Mouse (Mus musculus) lung, embryonic 15.5 days (tissue): ENCODE measurements around the gene Ubiad1. TPM values are rescaled to one million over a fixed set of nuclear protein-coding genes. Genes with fewer than 3 reads are reported as not detected.

ENCODE experiments used
- ATAC-seq: fragments of 200-750 bp; cut with Nextera tagmentation; 2 replicates; pipeline ENCODE4 v1.8.0; 2017; ENCODE audit warnings: moderate number of reproducible peaks, borderline replicate concordance; ENCODE audit not compliant: low FRiP score, low TSS enrichment; ENCODE audit errors: extremely low read depth
- H3K27ac ChIP-seq: fragments of 300-500 bp; sonication (generic); 2 replicates; pipeline ENCODE4 v1.5.1; 2015; ENCODE audit warnings: moderate library complexity, mild to moderate bottlenecking, inconsistent platforms
- H3K27me3 ChIP-seq: fragments of 300-500 bp; sonication (generic); 2 replicates; pipeline ENCODE4 v1.6.1; 2015; ENCODE audit warnings: inconsistent platforms
- H3K36me3 ChIP-seq: fragments of 300-500 bp; sonication (generic); 2 replicates; pipeline ENCODE4 v1.6.1; 2015; ENCODE audit warnings: inconsistent platforms
- H3K4me1 ChIP-seq: fragments of 300-500 bp; sonication (generic); 2 replicates; pipeline ENCODE4 v1.6.1; 2015; ENCODE audit warnings: inconsistent platforms
- H3K4me2 ChIP-seq: fragments of 300-500 bp; sonication (generic); 2 replicates; pipeline ENCODE4 v1.6.1; 2015; ENCODE audit warnings: inconsistent platforms, mild to moderate bottlenecking, moderate library complexity
- H3K4me3 ChIP-seq: fragments of 300-500 bp; sonication (generic); 2 replicates; pipeline ENCODE4 v1.5.1; 2015; ENCODE audit warnings: mild to moderate bottlenecking, inconsistent platforms
- H3K9ac ChIP-seq: fragments of 300-500 bp; sonication (generic); 2 replicates; pipeline ENCODE4 v1.6.1; 2015; ENCODE audit warnings: inconsistent platforms
- H3K9me3 ChIP-seq: fragments of 300-500 bp; sonication (generic); 2 replicates; pipeline ENCODE4 v1.6.1; 2016; ENCODE audit warnings: inconsistent platforms
- WGBS: fragments of 180-500 bp; shearing (Covaris S2); methylation state at CpG from one replicate; pipeline ENCODE4 v1.1.7; 2015; 5-methylcytosine and 5-hydroxymethylcytosine counted together
- polyA plus RNA-seq: library from polyadenylated mRNA; unstranded; fragments of >200 nt; fragmentation: Nextera tagmentation; extraction: Ambion mirVana; gene quantifications from 2 replicates; pipeline ENCODE4 v1.2.1, GENCODE M21; 2015

Ubiad1 gene
- polyA plus RNA-seq, 1 experiment from 2014 or later: 25.5 TPM

DNA sequence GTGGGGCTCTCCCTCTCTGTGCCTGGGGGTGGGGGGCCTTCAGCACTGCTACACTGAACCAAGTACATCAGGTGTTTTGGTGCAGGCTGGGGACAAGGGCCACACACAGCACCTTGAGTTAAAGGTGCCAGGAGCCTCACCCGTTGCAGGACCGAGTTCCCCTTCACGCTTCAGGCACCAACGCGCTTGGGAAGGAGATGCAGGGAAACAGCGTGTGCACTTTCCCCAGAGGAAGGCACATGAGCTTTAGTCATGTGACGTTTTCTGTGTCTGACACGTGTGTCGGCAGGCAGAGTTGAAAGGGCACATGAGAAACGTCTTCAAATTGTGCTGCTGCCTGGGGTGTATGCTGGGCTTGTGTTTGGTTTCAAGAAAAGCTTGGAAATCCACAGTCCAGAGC is 23.8 kb upstream of the Ubiad1 start:
- Histone ChIP-seq H3K27me3 (no peaks in the 10 kb centered on the region), H3K27ac (no peak overlapping the region), H3K36me3 (peaks cover 95% of the 10 kb centered on the region), H3K4me3 (no peak overlapping the region), H3K9ac (no peak overlapping the region), H3K4me2 (no peak overlapping the region), H3K4me1 (no peaks in the 10 kb centered on the region), H3K9me3 (no peaks in the 10 kb centered on the region)
- WGBS: 84% methylated on average over 10 of the region's 10 CpGs
- ATAC-seq: no peak

DNA sequence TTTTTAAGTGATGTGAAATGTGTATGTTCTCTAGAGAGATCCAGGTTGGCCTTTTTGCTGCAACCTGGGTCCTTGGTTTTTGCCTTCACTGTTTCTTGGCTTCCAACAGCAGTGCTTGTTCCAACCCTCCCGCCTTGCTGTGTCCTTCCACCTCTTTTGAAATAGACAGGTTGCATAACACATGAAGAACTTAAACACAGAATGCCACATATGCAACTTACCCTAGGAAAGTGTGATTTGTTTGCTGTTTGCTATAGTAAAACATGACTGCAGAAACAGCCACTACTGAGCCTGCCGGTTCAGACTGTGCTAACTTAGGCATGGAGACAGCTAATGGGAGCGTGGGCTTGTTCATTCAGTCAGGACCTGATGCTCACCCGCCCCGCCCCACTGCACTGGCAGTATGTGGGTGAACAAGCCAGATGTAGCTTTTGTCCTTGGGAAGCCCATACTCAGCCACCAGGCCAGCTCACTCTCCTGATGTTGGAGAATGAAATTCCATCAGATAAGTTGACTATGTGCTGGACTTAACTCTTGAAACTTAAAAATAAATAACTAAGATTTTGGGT is 22.0 kb upstream of the Ubiad1 start:
- no peak overlapping the region for H3K9ac ChIP-seq
- H3K4me3 ChIP-seq: no peak overlapping the region
- no peaks in the 10 kb centered on the region for H3K27me3 ChIP-seq
- WGBS: 90% methylated on average over 5 of the region's 5 CpGs
- H3K36me3 ChIP-seq: peaks cover 93% of the 10 kb centered on the region
- ATAC-seq: no peak
- H3K27ac ChIP-seq: no peak overlapping the region
- no peaks in the 10 kb centered on the region for H3K9me3 ChIP-seq
- no peak overlapping the region for H3K4me2 ChIP-seq
- no peaks in the 10 kb centered on the region for H3K4me1 ChIP-seq

DNA sequence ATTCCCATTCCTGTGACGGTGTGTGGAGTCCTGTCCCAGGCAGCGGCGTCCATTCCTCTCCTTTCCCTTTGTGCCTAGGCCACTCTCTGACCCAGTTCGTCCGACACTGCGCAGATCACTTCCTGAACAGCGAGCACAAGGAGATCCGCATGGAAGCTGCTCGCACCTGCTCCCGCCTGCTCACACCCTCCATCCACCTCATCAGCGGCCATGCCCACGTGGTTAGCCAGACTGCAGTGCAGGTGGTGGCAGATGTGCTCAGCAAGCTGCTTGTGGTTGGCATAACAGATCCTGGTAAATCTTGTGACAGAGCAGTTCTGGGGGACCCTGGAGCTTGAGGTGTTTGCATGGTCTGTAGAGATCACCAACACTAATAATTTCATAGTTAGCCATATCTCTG is 20.3 kb upstream of the Ubiad1 start:
- Histone ChIP-seq H3K27me3 (no peaks in the 10 kb centered on the region), H3K27ac (no peak overlapping the region), H3K36me3 (peaks cover 86% of the 10 kb centered on the region), H3K4me1 (no peaks in the 10 kb centered on the region), H3K9me3 (no peaks in the 10 kb centered on the region), H3K4me2 (no peak overlapping the region), H3K9ac (no peak overlapping the region), H3K4me3 (no peak overlapping the region)
- no peak for ATAC-seq
- 93% methylated on average over 12 of the region's 12 CpGs for WGBS

DNA sequence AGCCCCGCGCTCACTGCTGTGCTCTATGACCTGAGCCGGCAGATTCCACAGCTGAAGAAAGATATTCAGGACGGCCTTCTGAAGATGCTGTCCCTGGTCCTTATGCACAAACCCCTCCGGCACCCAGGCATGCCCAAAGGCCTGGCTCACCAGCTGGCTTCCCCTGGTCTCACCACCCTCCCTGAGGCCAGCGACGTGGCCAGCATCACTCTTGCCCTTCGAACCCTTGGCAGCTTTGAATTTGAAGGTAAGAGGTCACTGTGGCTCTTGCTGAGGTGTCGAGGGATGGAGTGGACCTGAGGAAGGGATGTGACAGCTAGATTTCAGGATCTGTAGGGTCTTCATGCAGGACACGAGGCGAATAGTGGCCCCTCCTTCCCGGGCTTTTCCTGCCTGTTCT is 19.7 kb upstream of the Ubiad1 start:
- Histone ChIP-seq H3K9ac (no peak overlapping the region), H3K9me3 (no peaks in the 10 kb centered on the region), H3K4me1 (no peaks in the 10 kb centered on the region), H3K4me3 (no peak overlapping the region), H3K4me2 (no peak overlapping the region), H3K27ac (no peak overlapping the region), H3K36me3 (peaks cover 86% of the 10 kb centered on the region), H3K27me3 (no peaks in the 10 kb centered on the region)
- no peak for ATAC-seq
- 92% methylated on average over 12 of the region's 12 CpGs for WGBS

DNA sequence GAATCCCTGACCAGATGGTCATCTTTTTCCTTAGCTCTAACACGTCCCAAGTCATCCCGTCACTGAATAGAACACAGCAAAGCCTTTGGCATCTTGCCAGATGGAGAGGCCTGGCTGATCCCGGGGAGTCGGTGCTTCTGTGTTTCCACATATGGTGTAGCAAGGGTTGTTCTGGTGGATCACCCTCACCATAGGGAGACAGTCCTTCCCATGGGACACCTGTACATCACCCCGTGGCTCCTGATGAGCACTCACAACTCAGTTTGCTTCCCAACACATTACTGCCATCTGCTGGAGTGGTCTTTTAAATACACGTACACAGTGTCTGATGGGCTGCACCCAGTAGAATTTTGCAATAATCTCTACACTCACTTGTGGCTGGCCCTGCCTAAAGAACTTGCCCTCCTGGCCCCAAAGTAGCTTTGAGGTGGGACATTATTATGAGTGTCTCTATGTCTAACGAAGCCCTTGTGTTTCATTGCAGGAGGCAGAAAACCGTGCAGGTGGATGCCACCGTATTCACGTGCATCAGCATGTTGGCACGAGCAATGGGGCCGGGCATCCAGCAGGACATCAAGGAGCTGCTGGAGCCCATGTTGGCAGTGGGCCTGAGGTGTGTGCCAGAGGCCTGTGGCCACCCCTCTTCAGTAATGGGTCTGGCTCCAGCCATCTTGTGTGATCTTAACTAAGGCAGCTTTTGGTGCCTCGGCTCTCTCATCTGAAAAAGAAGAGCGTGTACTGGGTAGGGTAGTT is 18.8 kb upstream of the Ubiad1 start:
- Histone ChIP-seq H3K9me3 (no peaks in the 10 kb centered on the region), H3K4me2 (no peak overlapping the region), H3K27me3 (no peaks in the 10 kb centered on the region), H3K4me1 (no peaks in the 10 kb centered on the region), H3K4me3 (no peak overlapping the region), H3K27ac (no peak overlapping the region), H3K36me3 (peaks cover 86% of the 10 kb centered on the region), H3K9ac (no peak overlapping the region)
- 69% methylated on average over 14 of the region's 14 CpGs for WGBS
- peak; percentile 61; the same call in 1 of the 2 replicates for ATAC-seq

DNA sequence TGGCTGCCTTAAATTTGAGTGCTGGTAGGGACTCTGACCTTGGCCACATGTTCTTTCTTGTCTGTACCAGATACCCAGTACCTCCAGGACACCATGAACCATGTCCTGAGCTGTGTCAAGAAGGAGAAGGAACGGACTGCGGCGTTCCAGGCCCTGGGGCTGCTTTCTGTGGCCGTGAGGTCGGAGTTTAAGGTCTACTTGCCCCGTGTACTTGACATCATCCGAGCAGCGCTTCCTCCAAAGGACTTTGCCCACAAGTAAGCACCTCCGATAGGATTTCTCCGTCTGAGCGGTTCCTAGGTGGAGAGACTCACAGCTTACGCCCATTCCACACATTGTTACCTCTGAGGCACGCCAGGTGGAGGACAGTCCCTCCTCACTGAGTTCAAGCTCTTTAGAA is 18.1 kb upstream of the Ubiad1 start:
- H3K9me3 ChIP-seq: no peaks in the 10 kb centered on the region
- 95% methylated on average over 13 of the region's 13 CpGs for WGBS

DNA sequence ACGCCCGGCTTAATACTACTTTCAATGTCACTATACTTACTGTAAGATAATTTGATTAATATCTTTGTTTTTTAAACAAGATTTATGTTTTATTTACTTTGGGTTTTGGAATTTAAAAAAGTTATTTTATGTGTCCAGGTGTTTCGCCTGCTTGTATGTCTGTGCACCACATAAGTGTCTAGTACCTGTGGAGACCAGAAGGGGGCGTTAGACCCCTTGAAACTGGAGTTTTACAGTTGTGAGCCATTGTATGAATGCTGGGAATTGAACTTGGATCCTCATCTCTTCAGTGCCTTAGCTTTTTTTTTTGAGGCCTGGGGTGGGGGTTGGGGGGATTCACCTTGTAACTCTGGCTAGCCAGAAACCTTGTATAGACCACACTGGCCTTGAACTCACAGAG is 17.2 kb upstream of the Ubiad1 start:
- no peaks in the 10 kb centered on the region for H3K4me1 ChIP-seq
- no peak overlapping the region for H3K4me3 ChIP-seq
- no peaks in the 10 kb centered on the region for H3K27me3 ChIP-seq
- no peak overlapping the region for H3K4me2 ChIP-seq
- no peak for ATAC-seq
- 77% methylated on average over 4 of the region's 4 CpGs for WGBS
- H3K27ac ChIP-seq: no peak overlapping the region
- peaks cover 87% of the 10 kb centered on the region for H3K36me3 ChIP-seq
- no peak overlapping the region for H3K9ac ChIP-seq
- no peaks in the 10 kb centered on the region for H3K9me3 ChIP-seq

More for the DNA sequence above, 18.1 kb upstream of the Ubiad1 start:
- no peaks in the 10 kb centered on the region for H3K27me3 ChIP-seq
- H3K4me2 ChIP-seq: no peak overlapping the region
- ATAC-seq: no peak
- H3K36me3 ChIP-seq: peaks cover 85% of the 10 kb centered on the region
- no peak overlapping the region for H3K9ac ChIP-seq
- no peaks in the 10 kb centered on the region for H3K4me1 ChIP-seq
- no peak overlapping the region for H3K27ac ChIP-seq
- no peak overlapping the region for H3K4me3 ChIP-seq

GRCm38 (mm10) chr4:148460656-148461284 is 16.2 kb upstream of the Ubiad1 start:
- no peak overlapping the region for H3K4me2 ChIP-seq
- ATAC-seq: no peak
- H3K9ac ChIP-seq: no peak overlapping the region
- H3K4me3 ChIP-seq: no peak overlapping the region
- peaks cover 87% of the 10 kb centered on the region for H3K36me3 ChIP-seq
- no peaks in the 10 kb centered on the region for H3K4me1 ChIP-seq
- WGBS: 88% methylated on average over 12 of the region's 12 CpGs
- H3K27ac ChIP-seq: no peak overlapping the region
- no peaks in the 10 kb centered on the region for H3K27me3 ChIP-seq
- no peaks in the 10 kb centered on the region for H3K9me3 ChIP-seq

DNA sequence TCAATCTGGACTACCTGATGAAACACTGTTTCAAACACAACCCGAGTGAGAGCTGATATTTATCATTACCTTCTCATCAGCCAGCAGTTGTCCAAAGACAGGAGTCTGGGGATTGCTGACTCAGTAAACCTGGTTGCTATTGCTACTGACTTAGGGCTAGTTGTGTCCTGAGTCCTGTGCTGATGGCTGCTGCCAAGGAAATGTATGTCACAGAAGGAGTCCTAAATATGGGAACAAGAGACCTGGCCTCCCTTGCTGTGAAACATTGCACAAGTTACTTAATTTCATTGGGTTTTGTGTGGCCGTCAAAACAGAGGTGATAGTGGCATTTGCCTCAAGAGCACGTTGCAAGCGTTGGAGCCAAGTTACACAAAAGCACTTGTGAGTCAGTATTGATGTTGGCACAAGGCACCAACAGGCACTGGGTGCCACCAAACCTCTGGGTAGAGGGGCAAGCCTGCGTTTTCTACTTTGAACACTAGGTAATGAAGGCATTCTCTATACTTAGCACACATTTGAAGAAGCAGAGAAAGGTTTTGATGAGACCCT is 11.0 kb upstream of the Ubiad1 start:
- Histone ChIP-seq H3K27ac (no peak overlapping the region), H3K27me3 (no peaks in the 10 kb centered on the region), H3K4me2 (no peak overlapping the region), H3K4me3 (no peak overlapping the region), H3K9me3 (no peaks in the 10 kb centered on the region), H3K4me1 (no peaks in the 10 kb centered on the region), H3K36me3 (peaks cover 73% of the 10 kb centered on the region), H3K9ac (no peak overlapping the region)
- no peak for ATAC-seq
- 87% methylated on average over 5 of the region's 5 CpGs for WGBS

DNA sequence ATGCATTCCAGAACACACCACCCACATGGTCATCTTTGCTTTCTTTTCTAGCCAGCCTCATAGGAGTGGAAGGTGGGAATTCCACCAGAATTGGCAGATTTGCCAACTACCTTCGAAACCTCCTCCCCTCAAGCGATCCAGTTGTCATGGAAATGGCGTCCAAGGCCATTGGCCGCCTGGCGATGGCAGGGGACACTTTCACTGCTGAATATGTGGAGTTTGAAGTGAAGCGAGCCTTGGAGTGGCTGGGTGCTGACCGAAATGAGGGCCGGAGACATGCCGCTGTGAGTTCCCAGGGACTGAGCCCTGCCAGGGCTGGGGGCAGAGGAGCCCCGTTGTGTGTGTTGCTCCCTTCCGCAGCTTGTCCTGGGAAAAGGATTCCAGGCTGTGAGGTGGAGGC is 9.1 kb upstream of the Ubiad1 start:
- Histone ChIP-seq H3K27me3 (no peaks in the 10 kb centered on the region), H3K9me3 (no peaks in the 10 kb centered on the region), H3K9ac (no peak overlapping the region), H3K4me2 (no peak overlapping the region), H3K36me3 (peaks cover 59% of the 10 kb centered on the region), H3K4me3 (no peak overlapping the region), H3K4me1 (peaks cover 7% of the 10 kb centered on the region), H3K27ac (no peak overlapping the region)
- ATAC-seq: no peak
- WGBS: 93% methylated on average over 11 of the region's 11 CpGs

- Histone ChIP-seq H3K36me3 (peaks cover 15% of the 10 kb centered on the region), H3K27me3 (no peaks in the 10 kb centered on the region), H3K4me3 (peak overlapping the region; percentile 87), H3K9me3 (no peaks in the 10 kb centered on the region), H3K9ac (peak overlapping the region; percentile 89), H3K27ac (no peak overlapping the region), H3K4me2 (peak overlapping the region; percentile 68), H3K4me1 (peaks cover 18% of the 10 kb centered on the region)
- ATAC-seq: peak; percentile 4; the same call in 1 of the 2 replicates
- 1% methylated on average over 15 of the region's 15 CpGs for WGBS
Observed at GRCm38 (mm10) chr4:148448853-148449245, 4.3 kb upstream of the Ubiad1 start.
